Mouse (Mus musculus) neural tube, embryonic 15.5 days (tissue): Measurements from ENCODE around the gene Olfr1036. TPM values are rescaled to one million over a fixed set of nuclear protein-coding genes. Genes with fewer than 3 reads are reported as not detected.
"Not testable (repeated sequence)": the region's sequence is repeated elsewhere in the genome, so short reads cannot be mapped to it uniquely, and the experiment has no call there.

Source experiments
- ATAC-seq: fragments of 200-750 bp; cut with Nextera tagmentation; 2 replicates; pipeline ENCODE4 v1.8.0; 2017; ENCODE audit warnings: mild to moderate bottlenecking, moderate TSS enrichment, moderate library complexity; ENCODE audit not compliant: low FRiP score
- H3K27ac ChIP-seq: fragments of 300-500 bp; sonication (generic); replicated peaks from 2 replicates; pipeline ENCODE4 v1.5.1; 2015; ENCODE audit warnings: mild to moderate bottlenecking, inconsistent platforms
- H3K27me3 ChIP-seq: fragments of 300-500 bp; sonication (generic); replicated peaks from 2 replicates; pipeline ENCODE4 v1.6.1; 2015; ENCODE audit warnings: inconsistent platforms
- H3K36me3 ChIP-seq: fragments of 300-500 bp; sonication (generic); 2 replicates; pipeline ENCODE4 v1.6.1; 2015; ENCODE audit warnings: inconsistent platforms
- H3K4me1 ChIP-seq: fragments of 300-500 bp; sonication (generic); 2 replicates; pipeline ENCODE4 v1.6.1; 2015; ENCODE audit warnings: inconsistent platforms
- H3K4me2 ChIP-seq: fragments of 300-500 bp; sonication (generic); 2 replicates; pipeline ENCODE4 v1.6.1; 2015; ENCODE audit warnings: inconsistent platforms, mild to moderate bottlenecking, moderate library complexity
- H3K4me3 ChIP-seq: fragments of 300-500 bp; sonication (generic); replicated peaks from 2 replicates; pipeline ENCODE4 v1.5.1; 2015; ENCODE audit warnings: mild to moderate bottlenecking, inconsistent platforms
- H3K9ac ChIP-seq: fragments of 300-500 bp; sonication (generic); replicated peaks from 2 replicates; pipeline ENCODE4 v1.6.1; 2015; ENCODE audit warnings: mild to moderate bottlenecking, inconsistent platforms
- H3K9me3 ChIP-seq: fragments of 300-500 bp; sonication (generic); replicated peaks from 2 replicates; pipeline ENCODE4 v1.6.1; 2016; ENCODE audit warnings: inconsistent platforms
- WGBS: fragments of 180-500 bp; shearing (Covaris S2); methylation state at CpG from one replicate; pipeline ENCODE4 v1.1.7; 2015; ENCODE audit warnings: mixed read lengths; 5-methylcytosine and 5-hydroxymethylcytosine counted together
- polyA plus RNA-seq: library from polyadenylated mRNA; unstranded; fragments of >200 nt; fragmentation: Nextera tagmentation; extraction: Ambion mirVana; gene quantifications from 2 replicates; pipeline ENCODE4 v1.2.1, GENCODE M21; 2015

The Olfr1036 gene
- not detected in 2 replicates for polyA plus RNA-seq

DNA sequence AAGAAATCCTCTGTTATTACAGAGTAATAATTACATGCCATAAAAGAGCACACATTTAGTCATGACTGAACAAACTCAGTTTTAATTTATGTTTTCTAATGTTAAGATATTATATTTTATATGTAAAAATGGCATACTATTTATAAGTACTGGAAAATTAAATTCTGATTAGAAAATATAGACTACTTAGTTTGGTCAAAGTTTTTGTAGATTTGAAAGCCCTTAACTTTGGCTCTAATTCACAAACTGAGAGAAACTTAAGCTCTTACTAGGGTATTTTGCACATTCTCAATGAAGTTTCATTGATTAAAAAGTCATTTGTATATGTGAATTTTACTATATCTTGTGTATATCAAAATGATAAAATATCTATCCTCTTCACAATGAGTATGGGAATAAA lies at the start of gene Olfr1036:
Gene Olfr1036, plus strand, starts transcription at position 301 of the 400 bp plus-strand sequence.
- not testable (repeated sequence) for H3K27me3 ChIP-seq, ATAC-seq, H3K4me1 ChIP-seq, H3K36me3 ChIP-seq, H3K9ac ChIP-seq, H3K4me3 ChIP-seq, H3K27ac ChIP-seq, H3K9me3 ChIP-seq, H3K4me2 ChIP-seq

GRCm38 (mm10) chr2:86045561-86045960 lies 28.2 kb upstream of the Olfr1036 start, which contains the start of gene Olfr1034:
Gene Olfr1034 (plus strand): TSS chr2:86045861.
- H3K4me1 ChIP-seq: no peaks in the 10 kb centered on the region
- H3K27ac ChIP-seq: no peak within 1 kb of the TSS
- H3K27me3 ChIP-seq: no peaks in the 10 kb centered on the region
- no peak within 1 kb of the TSS for H3K4me3 ChIP-seq
- H3K36me3 ChIP-seq: no peaks in the 10 kb centered on the region
- H3K9ac ChIP-seq: no peak within 1 kb of the TSS
- H3K9me3 ChIP-seq: no peaks in the 10 kb centered on the region
- H3K4me2 ChIP-seq: no peak within 1 kb of the TSS
- ATAC-seq: no peak

DNA sequence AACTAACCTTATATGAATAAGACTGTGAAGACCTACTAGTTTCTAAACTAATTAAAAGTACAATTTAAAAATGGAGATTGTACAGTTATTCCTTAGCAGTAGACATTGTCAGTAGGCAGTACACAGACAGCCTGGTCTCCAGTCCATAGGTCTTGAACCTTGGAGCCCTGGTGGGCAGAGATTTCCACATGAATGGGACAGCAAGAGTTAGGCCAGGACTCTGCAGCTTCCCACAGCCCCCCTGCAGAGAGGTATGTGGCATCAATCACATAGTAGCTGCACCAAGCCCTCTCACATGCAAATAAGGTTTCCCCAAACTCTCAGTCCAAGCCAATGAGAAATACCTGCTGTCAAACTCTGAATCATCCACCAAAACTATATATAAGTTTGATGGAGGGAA lies 23.0 kb upstream of the Olfr1036 start:
- not testable (repeated sequence) for H3K4me2 ChIP-seq, H3K4me3 ChIP-seq, H3K27me3 ChIP-seq, H3K9ac ChIP-seq, ATAC-seq, H3K4me1 ChIP-seq, H3K27ac ChIP-seq, H3K9me3 ChIP-seq, H3K36me3 ChIP-seq

DNA sequence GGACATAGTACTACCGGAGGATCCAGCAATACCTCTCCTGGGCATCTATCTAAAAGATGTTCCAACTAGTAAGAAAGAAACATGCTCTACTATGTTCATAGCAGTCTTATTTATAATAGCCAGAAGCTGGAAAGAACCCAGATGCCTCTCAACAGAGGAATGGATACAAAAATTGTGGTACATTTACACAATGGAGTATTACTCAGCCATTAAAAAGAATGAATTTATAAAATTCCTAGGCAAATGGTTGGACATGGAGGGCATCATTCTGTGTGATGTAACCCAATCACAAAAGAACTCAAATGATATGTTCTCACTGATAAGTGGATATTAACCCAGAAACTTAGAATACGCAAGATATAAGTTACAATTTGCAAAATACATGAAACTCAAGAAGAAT lies 10.0 kb upstream of the Olfr1036 start:
- not testable (repeated sequence) for H3K4me2 ChIP-seq, H3K9me3 ChIP-seq, H3K9ac ChIP-seq, H3K4me1 ChIP-seq, H3K36me3 ChIP-seq, H3K27me3 ChIP-seq, H3K27ac ChIP-seq, H3K4me3 ChIP-seq, ATAC-seq
- 96% methylated on average over 2 of the region's 2 CpGs for WGBS

DNA sequence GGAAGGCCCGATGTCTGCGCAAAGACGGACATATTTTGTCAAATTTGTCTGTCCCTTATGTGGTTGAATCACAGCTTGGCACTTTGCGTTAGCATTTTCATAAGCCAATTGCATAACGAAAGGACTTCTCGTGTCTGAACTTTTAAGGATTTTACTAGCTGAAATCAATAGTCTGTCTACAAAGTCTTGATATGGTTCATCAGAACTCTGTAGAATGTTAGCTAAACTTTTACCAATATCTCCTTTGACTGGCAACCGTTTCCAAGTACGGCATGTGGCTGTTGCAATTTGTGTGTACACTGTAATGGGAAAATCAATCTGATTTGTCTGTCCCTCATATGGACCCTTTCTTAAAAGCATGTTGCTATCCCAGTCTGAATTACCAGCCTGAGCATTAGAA lies 3.6 kb upstream of the Olfr1036 start:
- H3K4me1 ChIP-seq: no peaks in the 10 kb centered on the region
- 97% methylated on average over 8 of the region's 8 CpGs for whole genome bisulfite sequencing
- no peak for ATAC-seq
- H3K9me3 ChIP-seq: no peaks in the 10 kb centered on the region
- no peak overlapping the region for H3K9ac ChIP-seq
- H3K36me3 ChIP-seq: no peaks in the 10 kb centered on the region
- no peak overlapping the region for H3K27ac ChIP-seq
- H3K4me3 ChIP-seq: no peak overlapping the region
- H3K4me2 ChIP-seq: no peak overlapping the region
- H3K27me3 ChIP-seq: no peaks in the 10 kb centered on the region

DNA sequence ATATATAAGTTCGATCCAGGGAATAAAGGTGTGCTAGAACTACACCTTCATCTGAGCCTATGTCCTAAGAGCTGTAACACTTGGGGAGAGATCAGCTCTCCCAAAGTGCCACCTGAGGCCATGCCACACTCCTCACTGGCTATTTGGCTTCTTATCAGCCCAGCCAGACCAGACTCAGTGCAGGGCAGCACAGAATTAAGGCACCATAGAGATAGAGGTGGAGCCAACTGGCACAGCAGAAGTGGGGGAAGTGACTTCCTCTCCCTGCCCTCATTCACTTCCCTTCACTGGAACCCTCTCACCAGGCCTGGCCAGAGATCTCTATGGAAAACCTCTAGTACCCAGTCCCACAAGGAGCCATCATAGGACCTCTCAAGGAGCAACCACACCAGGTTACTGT lies 6.7 kb downstream of the Olfr1036 start:
- not testable (repeated sequence) for H3K27me3 ChIP-seq, ATAC-seq, H3K9ac ChIP-seq, H3K27ac ChIP-seq, H3K36me3 ChIP-seq, H3K4me2 ChIP-seq, H3K4me3 ChIP-seq, H3K4me1 ChIP-seq, H3K9me3 ChIP-seq
- WGBS: 87% methylated on average over 1 of the region's 1 CpGs

DNA sequence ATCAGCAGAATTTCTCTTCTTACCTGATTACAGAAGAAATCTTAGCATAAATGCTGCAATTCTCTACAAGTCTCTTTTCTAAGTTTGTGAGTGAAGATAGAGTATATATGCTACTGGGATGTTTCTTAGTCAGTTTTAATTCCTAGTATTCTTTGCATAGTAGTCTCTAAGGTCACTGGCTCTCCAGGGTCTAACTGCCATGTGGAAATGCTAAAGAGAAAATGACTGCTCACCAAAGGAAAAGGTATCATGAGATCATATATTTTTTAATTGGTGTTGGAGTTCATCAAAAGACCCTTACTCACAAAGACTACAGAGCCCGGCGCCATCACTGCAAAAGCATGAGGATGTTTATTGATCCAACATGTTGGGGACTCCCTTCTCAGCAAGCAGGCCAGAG lies 13.5 kb downstream of the Olfr1036 start, which contains the start of gene Olfr1037:
Gene Olfr1037, minus strand, starts transcription at position 101 of the 400 bp plus-strand sequence.
- H3K4me3 ChIP-seq: no peak within 1 kb of the TSS
- no peak within 1 kb of the TSS for H3K4me2 ChIP-seq
- WGBS: 95% methylated on average over 2 of the region's 2 CpGs
- ATAC-seq: no peak
- no peaks in the 10 kb centered on the region for H3K27me3 ChIP-seq
- no peaks in the 10 kb centered on the region for H3K36me3 ChIP-seq
- no peaks in the 10 kb centered on the region for H3K4me1 ChIP-seq
- no peak within 1 kb of the TSS for H3K9ac ChIP-seq
- H3K9me3 ChIP-seq: no peaks in the 10 kb centered on the region
- no peak within 1 kb of the TSS for H3K27ac ChIP-seq

Other genes with a start within 250 kb of the Olfr1036 start
- not detected in 2 replicates for gene Olfr1019, start 228.5 kb upstream of the Olfr1036 start, polyA plus RNA-seq
- not detected in 2 replicates for gene Olfr1020, start 227.0 kb upstream of the Olfr1036 start, polyA plus RNA-seq
- gene Olfr1022, start 205.4 kb upstream of the Olfr1036 start, polyA plus RNA-seq: not detected in 2 replicates
- not detected in 2 replicates for gene Olfr1023, start 188.4 kb upstream of the Olfr1036 start, polyA plus RNA-seq
- not detected in 2 replicates for gene Olfr1024, start 168.9 kb upstream of the Olfr1036 start, polyA plus RNA-seq
- not detected in 2 replicates for gene Olfr1025-ps1, start 158.8 kb upstream of the Olfr1036 start, polyA plus RNA-seq
- not detected in 2 replicates for gene Olfr1026, start 152.4 kb upstream of the Olfr1036 start, polyA plus RNA-seq
- gene Olfr1028, start 123.6 kb upstream of the Olfr1036 start, polyA plus RNA-seq: not detected in 2 replicates
- not detected in 2 replicates for gene Olfr1029, start 100.1 kb upstream of the Olfr1036 start, polyA plus RNA-seq
- not detected in 2 replicates for gene Olfr1030, start 94.7 kb upstream of the Olfr1036 start, polyA plus RNA-seq
- gene Olfr1031, start 83.7 kb upstream of the Olfr1036 start, polyA plus RNA-seq: not detected in 2 replicates
- gene Olfr1032, start 68.5 kb upstream of the Olfr1036 start, polyA plus RNA-seq: not detected in 2 replicates
- 0.04 and 0.28 TPM in 2 replicates for gene Olfr1033, start 53.4 kb upstream of the Olfr1036 start, polyA plus RNA-seq
- gene Olfr1034, start 28.1 kb upstream of the Olfr1036 start, polyA plus RNA-seq: not detected in 2 replicates
- not detected in 2 replicates for gene Olfr1037, start 13.4 kb downstream of the Olfr1036 start, polyA plus RNA-seq
- gene Olfr1039, start 61.9 kb downstream of the Olfr1036 start, polyA plus RNA-seq: not detected in 2 replicates
- gene Olfr1040, start 72.7 kb downstream of the Olfr1036 start, polyA plus RNA-seq: not detected in 2 replicates
- gene Olfr1042, start 87.8 kb downstream of the Olfr1036 start, polyA plus RNA-seq: not detected in 2 replicates
- not detected in 2 replicates for gene Olfr1043, start 93.5 kb downstream of the Olfr1036 start, polyA plus RNA-seq
- gene Olfr1044, start 103.8 kb downstream of the Olfr1036 start, polyA plus RNA-seq: not detected in 2 replicates
- gene Olfr52, start 111.7 kb downstream of the Olfr1036 start, polyA plus RNA-seq: not detected in 2 replicates
- not detected in 2 replicates for gene Olfr1045, start 129.0 kb downstream of the Olfr1036 start, polyA plus RNA-seq
- not detected in 2 replicates for gene Olfr1046, start 145.3 kb downstream of the Olfr1036 start, polyA plus RNA-seq
- gene Olfr1047, start 157.4 kb downstream of the Olfr1036 start, polyA plus RNA-seq: not detected in 2 replicates
- not detected in 2 replicates for gene Olfr1048, start 166.3 kb downstream of the Olfr1036 start, polyA plus RNA-seq
- gene Olfr1049, start 184.3 kb downstream of the Olfr1036 start, polyA plus RNA-seq: not detected in 2 replicates
- gene Olfr1051, start 205.1 kb downstream of the Olfr1036 start, polyA plus RNA-seq: not detected in 2 replicates
- not detected in 2 replicates for gene Olfr1052, start 218.5 kb downstream of the Olfr1036 start, polyA plus RNA-seq
- gene Olfr1053, start 241.3 kb downstream of the Olfr1036 start, polyA plus RNA-seq: not detected in 2 replicates